Mouse (Mus musculus) neural tube, embryonic 11.5 days (tissue): Measurements from ENCODE around the gene Mfsd2a. TPM values are rescaled to one million over a fixed set of nuclear protein-coding genes. Genes with fewer than 3 reads are reported as not detected.

Experiments used
- ATAC-seq: fragments of 200-750 bp; cut with Nextera tagmentation; 2 replicates; pipeline ENCODE4 v1.8.0; 2017; ENCODE audit warnings: moderate number of reproducible peaks, mild to moderate bottlenecking, moderate TSS enrichment, moderate library complexity; ENCODE audit not compliant: insufficient read depth, low FRiP score, low TSS enrichment
- DNase-seq: peaks from one replicate; pipeline ENCODE4 v3.0.0-alpha.2; 2015; ENCODE audit warnings: low spot score
- H3K27ac ChIP-seq: fragments of 300-500 bp; sonication (generic); 2 replicates; pipeline ENCODE4 v1.5.1; 2014; ENCODE audit warnings: low read depth, mild to moderate bottlenecking, low read length
- H3K27me3 ChIP-seq: fragments of 300-500 bp; sonication (generic); 2 replicates; pipeline ENCODE4 v1.6.1; 2014; ENCODE audit warnings: mild to moderate bottlenecking, low read length, mixed read lengths; ENCODE audit not compliant: control insufficient read depth, insufficient read depth
- H3K36me3 ChIP-seq: fragments of 300-500 bp; sonication (generic); 2 replicates; pipeline ENCODE4 v1.6.1; 2014; ENCODE audit warnings: mild to moderate bottlenecking, low read length, moderate library complexity, mixed read lengths; ENCODE audit not compliant: control insufficient read depth, insufficient read depth
- H3K4me1 ChIP-seq: fragments of 300-500 bp; sonication (generic); 2 replicates; pipeline ENCODE4 v1.6.1; 2014; ENCODE audit warnings: low read length, mixed read lengths; ENCODE audit not compliant: control insufficient read depth, insufficient read depth
- H3K4me2 ChIP-seq: fragments of 300-500 bp; sonication (generic); 2 replicates; pipeline ENCODE4 v1.6.1; 2014; ENCODE audit warnings: low read depth, mild to moderate bottlenecking, moderate library complexity
- H3K4me3 ChIP-seq: fragments of 300-500 bp; sonication (generic); 2 replicates; pipeline ENCODE4 v1.5.1; 2014; ENCODE audit warnings: low read depth, low read length
- H3K9ac ChIP-seq: fragments of 300-500 bp; sonication (generic); 2 replicates; pipeline ENCODE4 v1.6.1; 2014; ENCODE audit warnings: mild to moderate bottlenecking, low read length
- H3K9me3 ChIP-seq: fragments of 300-500 bp; sonication (generic); 2 replicates; pipeline ENCODE4 v1.6.1; 2016; ENCODE audit warnings: low read length; ENCODE audit not compliant: control insufficient read depth
- WGBS: fragments of 180-500 bp; shearing (Covaris S2); extraction: QIAGEN DNeasy Blood & Tissue Kit; methylation state at CpG from one replicate; pipeline ENCODE4 v1.1.7; 2014; 5-methylcytosine and 5-hydroxymethylcytosine counted together
- polyA plus RNA-seq: library from polyadenylated mRNA; unstranded; fragments of >200 nt; fragmentation: Nextera tagmentation; extraction: Ambion mirVana; gene quantifications from 2 replicates; pipeline ENCODE4 v1.2.1, GENCODE M21; 2014

The Mfsd2a gene
- polyA plus RNA-seq, 1 experiment from 2014 or later, result 18.0 TPM

DNA sequence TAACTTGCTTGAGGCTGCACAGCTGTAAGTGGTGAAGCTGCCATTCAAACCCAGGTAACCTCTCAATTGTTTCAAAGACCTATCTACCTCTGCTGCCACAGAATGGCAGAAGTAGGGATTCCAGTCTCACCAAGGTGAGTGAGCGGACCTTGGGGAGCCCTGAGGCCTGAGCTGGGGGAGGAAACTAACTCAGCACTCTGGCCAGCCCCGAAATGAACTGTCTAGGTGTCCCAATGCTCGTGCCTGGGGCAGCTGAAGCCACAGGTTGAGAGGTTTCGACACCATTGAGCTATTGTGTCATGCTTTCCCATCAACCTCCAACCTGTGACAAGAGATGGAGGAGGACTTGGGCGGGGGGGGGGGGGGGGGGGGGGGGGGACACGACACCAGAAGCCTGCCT, 4.7 kb downstream of the Mfsd2a start:
- Histone ChIP-seq H3K4me3 (no peak overlapping the region), H3K36me3 (no peaks in the 10 kb centered on the region), H3K9me3 (no peaks in the 10 kb centered on the region), H3K27ac (no peak overlapping the region), H3K9ac (no peak overlapping the region), H3K4me2 (no peak overlapping the region), H3K27me3 (no peaks in the 10 kb centered on the region), H3K4me1 (peaks cover 10% of the 10 kb centered on the region)
- WGBS, result 88% methylated on average over 5 of the region's 6 CpGs
- ATAC-seq (no peak), DNase-seq (no peak)

DNA sequence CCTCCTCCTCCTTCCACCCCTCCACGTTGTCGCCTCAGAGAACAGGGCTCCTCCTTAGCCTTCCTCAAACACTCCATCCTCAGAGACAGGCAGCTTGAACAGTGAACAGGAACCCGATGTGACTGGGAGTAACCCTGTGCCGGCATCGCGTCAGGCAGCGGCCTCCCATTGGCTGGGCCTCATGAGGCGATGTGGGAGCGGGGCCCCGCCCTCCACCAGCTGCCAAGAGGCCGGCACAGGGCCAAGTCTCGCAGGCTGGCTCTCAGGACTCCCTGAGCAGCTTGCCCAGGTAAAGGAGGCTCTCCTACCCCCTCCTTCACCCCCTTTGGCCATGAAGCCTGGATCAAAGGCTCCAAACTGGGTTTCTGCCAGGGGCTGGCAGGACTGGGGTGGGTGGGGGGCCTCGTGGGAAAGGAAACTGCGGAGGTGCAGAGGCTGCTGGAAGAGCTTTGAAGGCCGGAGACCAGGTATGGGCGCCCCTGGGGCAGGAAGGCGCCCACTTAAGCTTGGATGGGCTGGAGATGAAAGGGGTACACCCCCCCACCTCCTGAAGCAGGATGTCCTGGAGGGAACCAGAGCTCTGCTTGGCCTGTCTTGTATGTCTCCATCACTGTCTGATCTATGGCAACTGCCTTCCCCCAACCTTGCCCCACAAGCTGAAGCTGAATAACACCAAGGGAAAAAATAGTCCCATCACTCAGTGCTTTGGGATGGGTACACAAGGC, 5.4 kb downstream of the Mfsd2a start:
- Histone ChIP-seq H3K36me3 (peaks cover 2% of the 10 kb centered on the region; the same call in 1 of the 2 replicates), H3K27ac (peak overlapping the region; percentile 62), H3K9me3 (no peaks in the 10 kb centered on the region), H3K27me3 (no peaks in the 10 kb centered on the region), H3K4me3 (peak overlapping the region; percentile 13; the same call in 1 of the 2 replicates), H3K4me1 (peaks cover 10% of the 10 kb centered on the region), H3K9ac (peak overlapping the region; percentile 57), H3K4me2 (peak overlapping the region; percentile 41)
- peak; percentile 92 for ATAC-seq
- WGBS, result 15% methylated on average over 17 of the region's 17 CpGs
- DNase-seq, result peak; percentile 90

DNA sequence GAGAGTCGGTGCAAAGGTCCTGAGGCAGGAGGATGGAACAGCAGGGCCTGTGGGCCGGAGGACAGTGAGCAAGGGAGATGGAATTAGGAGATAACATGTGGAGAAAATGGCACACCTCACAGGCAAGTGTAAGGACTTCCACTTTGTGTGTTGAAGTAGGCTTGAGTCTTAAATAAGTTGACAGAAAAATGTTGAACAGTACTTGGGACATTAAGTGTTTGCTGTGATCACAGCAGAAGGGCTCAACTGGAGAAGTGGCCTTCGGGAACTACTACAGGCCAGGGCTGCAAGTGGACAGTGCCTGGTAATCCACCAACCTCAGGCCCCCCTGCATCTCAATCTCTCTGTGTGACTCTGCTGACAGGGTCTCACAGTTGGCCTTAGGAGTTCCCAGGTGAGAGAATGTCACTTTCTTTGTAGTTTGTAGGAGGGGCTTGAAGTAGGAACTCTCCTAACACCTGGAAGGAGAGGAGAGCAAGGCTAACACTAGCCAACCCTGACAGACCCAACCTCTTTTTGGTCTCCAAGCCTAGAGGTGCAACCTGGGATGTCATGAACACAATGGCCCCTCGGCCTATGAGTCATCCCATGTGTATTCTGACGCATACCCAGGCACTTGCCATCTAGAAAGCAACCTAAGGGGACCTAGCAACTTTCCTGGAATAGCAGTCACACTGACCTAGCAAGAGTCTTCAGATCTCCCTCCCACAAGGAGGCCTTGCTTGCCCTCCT, 6.1 kb downstream of the Mfsd2a start:
- WGBS, result 76% methylated on average over 5 of the region's 5 CpGs
- Histone ChIP-seq H3K9me3 (no peaks in the 10 kb centered on the region), H3K4me1 (peaks cover 8% of the 10 kb centered on the region), H3K9ac (peak overlapping the region; percentile 36), H3K4me2 (peak overlapping the region; percentile 41), H3K27me3 (no peaks in the 10 kb centered on the region), H3K27ac (peak overlapping the region; percentile 62), H3K4me3 (0 out of 2 replicates have a peak overlapping the region, but pooled peaks have one; percentile 13), H3K36me3 (peaks cover 2% of the 10 kb centered on the region; the same call in 1 of the 2 replicates)
- DNase-seq (no peak), ATAC-seq (peak; percentile 25)

DNA sequence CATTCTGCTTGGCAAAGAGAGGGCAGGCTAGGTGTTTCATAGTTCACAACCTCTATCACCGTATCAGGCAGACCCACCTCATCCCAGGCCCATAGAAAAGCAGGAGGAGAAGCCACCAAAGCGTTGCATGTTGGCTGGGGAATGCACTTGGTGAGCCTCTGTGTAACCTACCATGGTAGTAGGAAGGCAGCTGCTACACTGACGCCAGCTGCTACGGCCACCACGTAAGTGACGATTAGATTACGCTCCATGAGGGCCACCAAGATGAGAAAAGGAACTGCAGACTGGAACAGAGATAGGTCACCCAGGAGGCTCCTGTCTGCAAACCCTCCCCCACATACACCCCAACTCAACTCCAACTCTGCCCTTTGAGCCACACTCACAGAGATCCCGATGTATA, 11.9 kb downstream of the Mfsd2a start:
- WGBS, result 88% methylated on average over 8 of the region's 8 CpGs
- Histone ChIP-seq H3K4me1 (no peaks in the 10 kb centered on the region), H3K9ac (no peak overlapping the region), H3K27ac (no peak overlapping the region), H3K27me3 (no peaks in the 10 kb centered on the region), H3K9me3 (no peaks in the 10 kb centered on the region), H3K36me3 (peaks cover 2% of the 10 kb centered on the region; the same call in 1 of the 2 replicates), H3K4me2 (no peak overlapping the region), H3K4me3 (no peak overlapping the region)
- DNase-seq (no peak), ATAC-seq (no peak)

DNA sequence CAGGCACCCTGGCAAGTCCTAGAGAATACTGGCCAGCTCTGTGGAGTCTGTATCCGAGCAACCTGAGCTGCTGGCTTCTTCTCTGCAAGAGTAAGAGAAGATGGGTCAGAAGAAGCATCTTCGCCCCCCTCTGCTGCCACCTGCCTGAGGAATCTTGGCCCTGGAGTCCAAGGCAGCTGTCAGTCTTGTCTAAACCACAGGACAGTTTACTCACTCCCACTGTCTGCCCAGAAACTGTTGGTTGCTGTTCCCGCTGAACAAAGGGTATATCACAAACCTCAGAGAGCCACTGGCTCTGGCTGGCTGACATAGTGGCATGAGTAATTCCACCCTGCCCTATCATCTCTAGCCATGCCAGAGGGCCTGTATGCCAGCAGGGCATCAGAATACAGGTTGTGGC, 13.8 kb downstream of the Mfsd2a start:
- no peak overlapping the region for H3K4me3 ChIP-seq
- 82% methylated on average over 3 of the region's 3 CpGs for WGBS
- no peak overlapping the region for H3K4me2 ChIP-seq
- no peak overlapping the region for H3K27ac ChIP-seq
- peaks cover 2% of the 10 kb centered on the region; the same call in 1 of the 2 replicates for H3K36me3 ChIP-seq
- no peaks in the 10 kb centered on the region for H3K9me3 ChIP-seq
- DNase-seq (no peak), ATAC-seq (no peak)
- H3K9ac ChIP-seq, result no peak overlapping the region
- no peaks in the 10 kb centered on the region for H3K27me3 ChIP-seq
- no peaks in the 10 kb centered on the region for H3K4me1 ChIP-seq

DNA sequence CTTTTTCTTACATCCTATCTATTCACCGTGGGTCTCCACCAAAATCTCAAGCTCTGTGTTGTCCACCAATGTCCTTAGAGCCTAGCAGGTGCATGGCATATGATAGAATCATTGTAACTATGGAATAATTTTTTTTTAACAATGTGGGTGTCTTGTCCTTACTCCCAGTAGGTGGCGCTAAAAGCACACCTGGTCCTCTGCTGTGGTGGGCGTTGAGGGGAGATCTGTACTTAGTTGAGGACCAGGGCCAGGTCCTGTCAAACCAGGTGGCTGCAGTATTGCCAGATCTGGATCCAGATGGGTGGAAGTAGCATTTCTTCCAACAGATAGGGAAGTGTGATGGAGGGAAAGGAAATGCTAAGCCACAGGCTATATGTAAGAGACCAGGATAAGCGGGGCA, 16.6 kb downstream of the Mfsd2a start:
- Histone ChIP-seq H3K4me1 (no peaks in the 10 kb centered on the region), H3K36me3 (no peaks in the 10 kb centered on the region), H3K9ac (no peak overlapping the region), H3K27me3 (no peaks in the 10 kb centered on the region), H3K4me2 (no peak overlapping the region), H3K27ac (no peak overlapping the region), H3K9me3 (no peaks in the 10 kb centered on the region), H3K4me3 (no peak overlapping the region)
- ATAC-seq (0 out of 2 replicates have a peak, but pooled peaks have one; percentile 50), DNase-seq (peak; percentile 58)
- WGBS, result 32% methylated on average over 4 of the region's 4 CpGs

DNA sequence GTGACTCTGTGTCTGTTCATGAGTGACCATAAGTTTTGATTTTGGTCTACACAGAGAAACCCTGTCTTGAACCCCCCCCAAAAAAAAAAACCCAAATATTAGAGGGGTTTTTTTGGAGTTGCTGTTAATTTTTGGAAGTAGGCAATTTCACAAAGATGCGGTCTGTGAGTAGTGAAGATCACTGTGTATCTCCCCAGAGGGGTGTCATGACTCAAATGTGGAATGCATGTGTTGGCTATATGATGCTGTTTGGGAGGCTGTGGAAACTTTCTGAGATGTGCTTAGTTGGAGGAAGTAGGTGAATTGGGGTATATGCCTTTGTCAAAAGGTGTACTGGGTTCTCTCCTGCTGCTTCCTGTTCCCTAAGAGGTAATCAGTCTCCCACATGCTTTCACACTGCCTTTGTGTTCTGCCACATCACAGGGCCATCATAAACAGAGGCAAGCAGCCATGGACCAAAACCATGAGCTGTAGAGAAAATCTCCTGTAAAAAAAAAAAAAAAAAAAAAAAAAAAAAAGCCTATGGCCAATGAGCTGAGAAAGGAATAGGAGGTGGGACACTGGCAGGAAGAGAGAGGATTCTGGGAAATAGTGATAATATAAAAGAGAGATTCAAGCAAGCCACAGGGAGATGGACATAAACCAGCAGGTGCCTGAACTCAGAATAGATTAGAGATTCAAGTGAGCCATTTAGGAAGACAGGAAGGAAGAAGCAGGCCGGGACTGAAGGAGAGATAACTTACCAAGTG, 21.8 kb downstream of the Mfsd2a start:
- no peaks in the 10 kb centered on the region for H3K27me3 ChIP-seq
- H3K9me3 ChIP-seq, result no peaks in the 10 kb centered on the region
- ATAC-seq (no peak), DNase-seq (no peak)
- 84% methylated on average over 2 of the region's 2 CpGs for WGBS
- H3K9ac ChIP-seq, result no peak overlapping the region
- H3K4me3 ChIP-seq, result no peak overlapping the region
- no peak overlapping the region for H3K27ac ChIP-seq
- H3K4me2 ChIP-seq, result no peak overlapping the region
- no peaks in the 10 kb centered on the region for H3K4me1 ChIP-seq
- H3K36me3 ChIP-seq, result no peaks in the 10 kb centered on the region

DNA sequence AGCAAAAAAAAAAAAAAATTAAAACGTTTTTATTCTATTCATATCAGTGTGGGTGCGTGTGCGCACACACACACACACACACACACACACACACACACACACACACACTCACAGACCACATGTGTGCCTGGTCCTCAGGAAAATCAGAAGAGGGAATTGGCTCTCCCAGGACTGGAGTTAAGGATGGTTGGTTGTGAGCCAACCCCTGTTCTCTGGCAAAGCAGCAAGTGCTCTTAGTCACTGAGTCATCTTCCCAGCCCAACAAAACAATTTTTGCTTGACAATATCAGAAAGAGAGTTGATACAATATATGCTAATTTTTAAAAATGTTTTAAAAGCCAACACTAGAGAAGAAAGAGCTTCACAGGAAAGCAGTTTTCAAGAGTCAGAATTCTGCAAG, 23.5 kb downstream of the Mfsd2a start:
- no peaks in the 10 kb centered on the region for H3K36me3 ChIP-seq
- no peak overlapping the region for H3K27ac ChIP-seq
- no peak overlapping the region for H3K9ac ChIP-seq
- H3K9me3 ChIP-seq, result no peaks in the 10 kb centered on the region
- ATAC-seq (no peak), DNase-seq (no peak)
- H3K4me1 ChIP-seq, result no peaks in the 10 kb centered on the region
- no peak overlapping the region for H3K4me2 ChIP-seq
- WGBS, result 81% methylated on average over 3 of the region's 3 CpGs
- H3K27me3 ChIP-seq, result no peaks in the 10 kb centered on the region
- H3K4me3 ChIP-seq, result no peak overlapping the region
